Mouse (Mus musculus): ENCODE data around the gene Usp21. TPM values are rescaled to one million over a fixed set of nuclear protein-coding genes. Genes with fewer than 3 reads are reported as not detected.
A peak's percentile ranks its signal among the peaks of the same experiment; 100 is the strongest.

Usp21 gene
- polyA plus RNA-seq, 1 experiment from 2014 or later: 105 TPM

- WGBS: 47% methylated on average over 17 of the region's 17 CpGs
- Histone ChIP-seq H3K9ac (ENCODE audit: low read depth, low read length) (no peak overlapping the region), H3K36me3 (ENCODE audit: control insufficient read depth, insufficient read depth, low read length) (no peaks in the 10 kb centered on the region), H3K9me3 (replicated peaks; ENCODE audit: control insufficient read depth, low read length, poor library complexity, severe bottlenecking) (no peaks in the 10 kb centered on the region), H3K4me3 (ENCODE audit: low read depth, low read length) (peak overlapping the region; percentile 13; the same call in 1 of the 2 replicates), H3K27ac (ENCODE audit: low read length) (0 out of 2 replicates have a peak overlapping the region, but pooled peaks have one; percentile 4), H3K27me3 (ENCODE audit: control insufficient read depth, insufficient read depth, low read depth, low read length) (no peaks in the 10 kb centered on the region), H3K4me1 (ENCODE audit: control insufficient read depth, insufficient read depth, low read length) (peaks cover 21% of the 10 kb centered on the region), H3K4me2 (ENCODE audit: low read length) (peak overlapping the region; percentile 53)
- no peak for ATAC-seq
These were observed 35.4 kb downstream of the Usp21 start for GRCm38 (mm10) chr1:171252415-171252814.

- Histone ChIP-seq H3K27me3 (ENCODE audit: control insufficient read depth, insufficient read depth, low read depth, low read length) (no peaks in the 10 kb centered on the region), H3K36me3 (ENCODE audit: control insufficient read depth, insufficient read depth, low read length) (no peaks in the 10 kb centered on the region), H3K9me3 (replicated peaks; ENCODE audit: control insufficient read depth, low read length, poor library complexity, severe bottlenecking) (no peaks in the 10 kb centered on the region), H3K4me2 (ENCODE audit: low read length) (peak overlapping the region; percentile 53), H3K4me1 (ENCODE audit: control insufficient read depth, insufficient read depth, low read length) (peaks cover 22% of the 10 kb centered on the region), H3K9ac (ENCODE audit: low read depth, low read length) (peak overlapping the region; percentile 39; the same call in 1 of the 2 replicates), H3K4me3 (ENCODE audit: low read depth, low read length) (peak overlapping the region; percentile 34), H3K27ac (ENCODE audit: low read length) (0 out of 2 replicates have a peak overlapping the region, but pooled peaks have one; percentile 4)
- WGBS: 5% methylated on average over 13 of the region's 13 CpGs
- no peak for ATAC-seq
These were observed 36.0 kb downstream of the Usp21 start for GRCm38 (mm10) chr1:171251594-171252324.

GRCm38 (mm10) chr1:171250680-171251593, 36.9 kb downstream of the Usp21 start, which contains the start of gene Ndufs2:
Gene Ndufs2, minus strand, starts transcription at chr1:171251388.
- no peaks in the 10 kb centered on the region for H3K9me3 ChIP-seq (replicated peaks; ENCODE audit: control insufficient read depth, low read length, poor library complexity, severe bottlenecking)
- H3K4me3 ChIP-seq (ENCODE audit: low read depth, low read length): peak within 1 kb of the TSS; percentile 34
- WGBS: 14% methylated on average over 26 of the region's 26 CpGs
- no peaks in the 10 kb centered on the region for H3K36me3 ChIP-seq (ENCODE audit: control insufficient read depth, insufficient read depth, low read length)
- peaks cover 27% of the 10 kb centered on the region for H3K4me1 ChIP-seq (ENCODE audit: control insufficient read depth, insufficient read depth, low read length)
- no peaks in the 10 kb centered on the region for H3K27me3 ChIP-seq (ENCODE audit: control insufficient read depth, insufficient read depth, low read depth, low read length)
- peak within 1 kb of the TSS; percentile 53 for H3K27ac ChIP-seq (ENCODE audit: low read length)
- H3K9ac ChIP-seq (ENCODE audit: low read depth, low read length): peak within 1 kb of the TSS; percentile 61
- ATAC-seq: no peak
- peak within 1 kb of the TSS; percentile 53 for H3K4me2 ChIP-seq (ENCODE audit: low read length)

GRCm38 (mm10) chr1:171249913-171250600, 37.7 kb downstream of the Usp21 start, which contains the start of gene Adamts4:
Gene Adamts4, plus strand, starts transcription at chr1:171250421.
- no peak for ATAC-seq
- WGBS: 14% methylated on average over 5 of the region's 5 CpGs
- Histone ChIP-seq H3K27ac (ENCODE audit: low read length) (peak within 1 kb of the TSS; percentile 53), H3K9ac (ENCODE audit: low read depth, low read length) (peak within 1 kb of the TSS; percentile 61), H3K9me3 (replicated peaks; ENCODE audit: control insufficient read depth, low read length, poor library complexity, severe bottlenecking) (no peaks in the 10 kb centered on the region), H3K4me1 (ENCODE audit: control insufficient read depth, insufficient read depth, low read length) (peaks cover 33% of the 10 kb centered on the region), H3K36me3 (ENCODE audit: control insufficient read depth, insufficient read depth, low read length) (no peaks in the 10 kb centered on the region), H3K4me3 (ENCODE audit: low read depth, low read length) (peak within 1 kb of the TSS; percentile 34), H3K27me3 (ENCODE audit: control insufficient read depth, insufficient read depth, low read depth, low read length) (no peaks in the 10 kb centered on the region), H3K4me2 (ENCODE audit: low read length) (peak within 1 kb of the TSS; percentile 53)

- H3K4me2 ChIP-seq (ENCODE audit: low read length): no peak overlapping the region
- no peak for ATAC-seq
- H3K9me3 ChIP-seq (replicated peaks; ENCODE audit: control insufficient read depth, low read length, poor library complexity, severe bottlenecking): no peaks in the 10 kb centered on the region
- peaks cover 33% of the 10 kb centered on the region for H3K4me1 ChIP-seq (ENCODE audit: control insufficient read depth, insufficient read depth, low read length)
- no peak overlapping the region for H3K4me3 ChIP-seq (ENCODE audit: low read depth, low read length)
- H3K9ac ChIP-seq (ENCODE audit: low read depth, low read length): no peak overlapping the region
- no peaks in the 10 kb centered on the region for H3K27me3 ChIP-seq (ENCODE audit: control insufficient read depth, insufficient read depth, low read depth, low read length)
- 32% methylated on average over 3 of the region's 3 CpGs for WGBS
- no peak overlapping the region for H3K27ac ChIP-seq (ENCODE audit: low read length)
- H3K36me3 ChIP-seq (ENCODE audit: control insufficient read depth, insufficient read depth, low read length): no peaks in the 10 kb centered on the region; the same call in 1 of the 2 replicates
These were observed 39.2 kb downstream of the Usp21 start for GRCm38 (mm10) chr1:171248386-171249226.

- H3K4me2 ChIP-seq (ENCODE audit: low read length): peak overlapping the region; percentile 63
- H3K36me3 ChIP-seq (ENCODE audit: control insufficient read depth, insufficient read depth, low read length): no peaks in the 10 kb centered on the region; the same call in 1 of the 2 replicates
- no peak for ATAC-seq
- peak overlapping the region; percentile 57; the same call in 1 of the 2 replicates for H3K9ac ChIP-seq (ENCODE audit: low read depth, low read length)
- WGBS: 30% methylated on average over 4 of the region's 4 CpGs
- H3K4me1 ChIP-seq (ENCODE audit: control insufficient read depth, insufficient read depth, low read length): peaks cover 33% of the 10 kb centered on the region
- H3K27me3 ChIP-seq (ENCODE audit: control insufficient read depth, insufficient read depth, low read depth, low read length): no peaks in the 10 kb centered on the region
- no peaks in the 10 kb centered on the region for H3K9me3 ChIP-seq (replicated peaks; ENCODE audit: control insufficient read depth, low read length, poor library complexity, severe bottlenecking)
- H3K27ac ChIP-seq (ENCODE audit: low read length): peak overlapping the region; percentile 51
- no peak overlapping the region for H3K4me3 ChIP-seq (ENCODE audit: low read depth, low read length)
These were observed 39.9 kb downstream of the Usp21 start for GRCm38 (mm10) chr1:171247916-171248315.

GRCm38 (mm10) chr1:171247453-171247841, 40.3 kb downstream of the Usp21 start:
- ATAC-seq: peak; percentile 27
- no peaks in the 10 kb centered on the region; the same call in 1 of the 2 replicates for H3K36me3 ChIP-seq (ENCODE audit: control insufficient read depth, insufficient read depth, low read length)
- H3K27ac ChIP-seq (ENCODE audit: low read length): peak overlapping the region; percentile 51
- H3K27me3 ChIP-seq (ENCODE audit: control insufficient read depth, insufficient read depth, low read depth, low read length): no peaks in the 10 kb centered on the region
- WGBS: 13% methylated on average over 13 of the region's 13 CpGs
- H3K4me2 ChIP-seq (ENCODE audit: low read length): peak overlapping the region; percentile 63
- H3K9me3 ChIP-seq (replicated peaks; ENCODE audit: control insufficient read depth, low read length, poor library complexity, severe bottlenecking): no peaks in the 10 kb centered on the region
- peaks cover 32% of the 10 kb centered on the region for H3K4me1 ChIP-seq (ENCODE audit: control insufficient read depth, insufficient read depth, low read length)
- peak overlapping the region; percentile 57 for H3K9ac ChIP-seq (ENCODE audit: low read depth, low read length)
- H3K4me3 ChIP-seq (ENCODE audit: low read depth, low read length): peak overlapping the region; percentile 81

Measured in midbrain, embryonic 16.5 days (tissue).